In genomic region chr11:94469136-94470064, GRCm38 (mm10) we compare ENCODE assay signal across 8 mouse cellular contexts. TPM values are rescaled to one million over a fixed set of nuclear protein-coding genes. Genes with fewer than 3 reads are reported as not detected.
DNase-seq lines count a peak whose midpoint lies in the region; ATAC-seq and TF ChIP-seq lines count a peak whose summit lies in the region.

No protein-coding gene starts in this region.

- TF ChIP-seq CTCF in gastrocnemius, adult 2 months (IDR thresholded peaks at IDR 0.05), result no peak
- 0 out of 4 replicates have a peak, but pooled peaks of 1 of the 2 experiments have one; percentile 2 for TF ChIP-seq CTCF in CH12.LX (conservative IDR thresholded peaks at IDR 0.05 in 1 of 2, IDR thresholded peaks at IDR 0.05 in 1 of 2; ENCODE audit: low read depth in 2 of 2, low read length in 2 of 2)

- dilution Hi-C loops in CH12.LX (cut with MboI; ENCODE audit: extremely low pct_ligation_motif_present, extremely low pct_unique_long_range_greater_than_20kb, low sequenced_read_pairs), result no loop called here

- 12% methylated on average over 8 of the region's 9 CpGs for WGBS in forebrain, embryonic 12.5 days
- 14% methylated on average over 8 of the region's 9 CpGs for WGBS in limb, embryonic 14.5 days

- in situ Hi-C loops in CH12.LX (cut with MboI; ENCODE audit: low pct_ligation_motif_present, low pct_unique_long_range_greater_than_20kb, low sequenced_read_pairs), result no loop called here

- H3K9ac ChIP-seq in CH12.LX (ENCODE audit: insufficient read depth, low read depth), result no peak overlapping the region
- peak overlapping the region; percentile 36; the same call in 1 of the 2 replicates for H3K9ac ChIP-seq in forebrain, embryonic 12.5 days
- peak overlapping the region; percentile 18; the same call in 1 of the 2 replicates for H3K9ac ChIP-seq in limb, embryonic 14.5 days (ENCODE audit: low read depth, low read length, severe bottlenecking)

- no peak overlapping the region for H3K4me3 ChIP-seq in gastrocnemius, adult 2 months
- no peak overlapping the region for H3K4me3 ChIP-seq in CH12.LX (replicated peaks in 1 of 3; ENCODE audit: low read depth in 2 of 3, low read length in 2 of 3, poor library complexity in 1 of 3)
- 0 out of 2 replicates have a peak overlapping the region, but pooled peaks have one; percentile 1 for H3K4me3 ChIP-seq in forebrain, embryonic 12.5 days (replicated peaks)
- peak overlapping the region; percentile 96 for H3K4me3 ChIP-seq in limb, embryonic 14.5 days (replicated peaks; ENCODE audit: low read length)

- H3K27me3 ChIP-seq in CH12.LX (replicated peaks), result peaks cover 33% of the 10 kb centered on the region
- peaks cover 29% of the 10 kb centered on the region for H3K27me3 ChIP-seq in forebrain, embryonic 12.5 days
- no peaks in the 10 kb centered on the region for H3K27me3 ChIP-seq in limb, embryonic 14.5 days (ENCODE audit: control insufficient read depth, insufficient read depth, low read length)

- peak overlapping the region; percentile 3; the same call in 1 of the 2 replicates for H3K4me2 ChIP-seq in CH12.LX (ENCODE audit: insufficient read depth, low read depth, poor library complexity, severe bottlenecking)
- peak overlapping the region; percentile 99 for H3K4me2 ChIP-seq in forebrain, embryonic 12.5 days
- H3K4me2 ChIP-seq in limb, embryonic 14.5 days (replicated peaks; ENCODE audit: low read depth, low read length, severe bottlenecking), result peak overlapping the region; percentile 64

- intact Hi-C loops in gastrocnemius, adult 2 months (cut with DNase I), result no loop called here
- intact Hi-C loops in gastrocnemius, postnatal 36 days (cut with DNase I), result no loop called here

- peak overlapping the region; percentile 58 for H3K27ac ChIP-seq in gastrocnemius, adult 2 months
- H3K27ac ChIP-seq in CH12.LX (ENCODE audit: insufficient read depth, low read depth), result no peak overlapping the region
- peak overlapping the region; percentile 96 for H3K27ac ChIP-seq in forebrain, embryonic 12.5 days
- H3K27ac ChIP-seq in limb, embryonic 14.5 days (replicated peaks; ENCODE audit: low read depth, low read length), result peak overlapping the region; percentile 96

- H3K36me3 ChIP-seq in CH12.LX (replicated peaks in 1 of 2; ENCODE audit: control insufficient read depth in 1 of 2, insufficient read depth in 1 of 2, low read length in 1 of 2), result no peaks in the 10 kb centered on the region
- no peaks in the 10 kb centered on the region for H3K36me3 ChIP-seq in forebrain, embryonic 12.5 days (replicated peaks)
- H3K36me3 ChIP-seq in limb, embryonic 14.5 days (ENCODE audit: control insufficient read depth, insufficient read depth, low read length), result peaks cover 16% of the 10 kb centered on the region; the same call in 1 of the 2 replicates

- peak; percentile 62 for DNase-seq in gastrocnemius, adult 2 months
- DNase-seq in gastrocnemius, postnatal 36 days, result no peak
- DNase-seq in CH12.LX (ENCODE audit: extremely low read depth), result no peak
- peak; percentile 91 for DNase-seq in limb, embryonic 14.5 days (ENCODE audit: low spot score)
- DNase-seq in thymus, postnatal 14 days, result no peak
- no peak for DNase-seq in T-cell, adult 2 months (ENCODE audit: low spot score)
- no peak for DNase-seq in thymus, postnatal 10 days (ENCODE audit: low spot score in 2 of 2)

- ATAC-seq in forebrain, embryonic 12.5 days (ENCODE audit: low FRiP score), result peak; percentile 2; the same call in 1 of the 2 replicates
- ATAC-seq in limb, embryonic 14.5 days (ENCODE audit: low FRiP score, low read depth), result peak; percentile 1; the same call in 1 of the 2 replicates

- no peak for TF ChIP-seq POLR2A in CH12.LX (IDR thresholded peaks at IDR 0.05; ENCODE audit: low read depth, low read length)
- no peak for TF ChIP-seq POLR2A in limb, embryonic 14.5 days (IDR thresholded peaks at IDR 0.05; ENCODE audit: borderline replicate concordance, extremely low read depth, insufficient read depth, insufficient read length)

- H3K79me2 ChIP-seq in CH12.LX (replicated peaks; ENCODE audit: control insufficient read depth, extremely low read depth, insufficient read depth, poor library complexity, severe bottlenecking), result no peaks in the 10 kb centered on the region

- H3K4me1 ChIP-seq in CH12.LX (ENCODE audit: control insufficient read depth in 1 of 2, insufficient read depth in 2 of 2), result peaks cover 12 to 61% of the 10 kb centered on the region in 2 experiments
- peaks cover 86% of the 10 kb centered on the region for H3K4me1 ChIP-seq in forebrain, embryonic 12.5 days
- H3K4me1 ChIP-seq in limb, embryonic 14.5 days (ENCODE audit: control insufficient read depth, insufficient read depth, low read length), result peaks cover 52% of the 10 kb centered on the region

- H3K9me3 ChIP-seq in CH12.LX (replicated peaks; ENCODE audit: low read length), result no peaks in the 10 kb centered on the region
- H3K9me3 ChIP-seq in forebrain, embryonic 12.5 days, result no peaks in the 10 kb centered on the region
- no peaks in the 10 kb centered on the region for H3K9me3 ChIP-seq in limb, embryonic 14.5 days (ENCODE audit: control insufficient read depth, low read length)

- no peak for TF ChIP-seq EP300 in CH12.LX (IDR thresholded peaks at IDR 0.05; ENCODE audit: low read length)

- TF ChIP-seq RAD21 in CH12.LX (IDR thresholded peaks at IDR 0.05; ENCODE audit: low read depth, low read length), result no peak

TF ChIP-seq in CH12.LX, 34 proteins besides CTCF, POLR2A, EP300 and RAD21:
- TF ChIP-seq KAT2A (IDR thresholded peaks at IDR 0.05; ENCODE audit: insufficient replicate concordance, low read length), result no peak
- peak; percentile 14; the same call in 1 of the 2 replicates for TF ChIP-seq ZNF384 (IDR thresholded peaks at IDR 0.05; ENCODE audit: low read depth, low read length)
- 0 out of 2 replicates have a peak, but pooled peaks have one; percentile 6 for TF ChIP-seq ETS1 (conservative IDR thresholded peaks at IDR 0.05; ENCODE audit: low read depth, low read length)
- no peak for TF ChIP-seq ZC3H11A (IDR thresholded peaks at IDR 0.05; ENCODE audit: low read depth, low read length)
- no peak for TF ChIP-seq MAX (IDR thresholded peaks at IDR 0.05; ENCODE audit: low read length)
- TF ChIP-seq MAZ (IDR thresholded peaks at IDR 0.05; ENCODE audit: low read depth, low read length), result 0 out of 2 replicates have a peak, but pooled peaks have one; percentile 45
- TF ChIP-seq JUND (conservative IDR thresholded peaks at IDR 0.05; ENCODE audit: low read depth, low read length), result no peak

RNA-seq across cellular contexts. Expression of gene Cacna1g, which starts 4.6 kb away (rescaled TPM):
- 1 to 10 TPM; 1.2 to 3.0 TPM for total RNA-seq in gastrocnemius, adult 2 months (2021)
- total RNA-seq in gastrocnemius, postnatal 36 days (2021), result 1 to 10 TPM; 2.0 to 3.0 TPM
- total RNA-seq in CH12.LX (2012; rRNA removed) (0.59 and 1.7 TPM in 2 replicates), CH12.LX (2014; rRNA removed) (0.97 and 2.4 TPM in 2 replicates)
- 3.7 and 4.1 TPM in 2 replicates for polyA plus RNA-seq in CH12.LX (2012; ENCODE audit: insufficient read length, low read depth)
- polyA plus RNA-seq in forebrain, embryonic 12.5 days (2016; fragmentation: Nextera tagmentation; extraction: Ambion mirVana), result 9.6 and 12.1 TPM in 2 replicates
- polyA plus RNA-seq in limb, embryonic 14.5 days (2012; rRNA removed), result 449 and 693 TPM in 2 replicates
- 49.0 and 59.3 TPM in 2 replicates for polyA plus RNA-seq in limb, embryonic 14.5 days (2014; fragmentation: Nextera tagmentation; extraction: Ambion mirVana)

RNA-seq across cellular contexts. Expression of gene Spata20, which starts 16.6 kb away (rescaled TPM):
- total RNA-seq in gastrocnemius, adult 2 months (2021), result not detected
- not detected for total RNA-seq in gastrocnemius, postnatal 36 days (2021)
- total RNA-seq in CH12.LX (2012; rRNA removed) (not detected in 2 replicates), CH12.LX (2014; rRNA removed) (not detected in 2 replicates)
- not detected in 2 replicates for polyA plus RNA-seq in CH12.LX (2012; ENCODE audit: insufficient read length, low read depth)
- polyA plus RNA-seq in forebrain, embryonic 12.5 days (2016; fragmentation: Nextera tagmentation; extraction: Ambion mirVana), result 0.19 and 0.26 TPM in 2 replicates
- polyA plus RNA-seq in limb, embryonic 14.5 days (2012; rRNA removed), result 0.16 and 0.29 TPM in 2 replicates
- 0.14 and 0.33 TPM in 2 replicates for polyA plus RNA-seq in limb, embryonic 14.5 days (2014; fragmentation: Nextera tagmentation; extraction: Ambion mirVana)

RNA-seq across cellular contexts. Expression of gene Epn3, which starts 30.4 kb away (rescaled TPM):
- total RNA-seq in gastrocnemius, adult 2 months (2021), result under 1 TPM in 1 of 2 experiments, not detected in 1; 0.05 TPM
- under 1 TPM; 0.12 to 0.31 TPM for total RNA-seq in gastrocnemius, postnatal 36 days (2021)
- total RNA-seq in CH12.LX (2012; rRNA removed) (0.04 TPM in 1 of 2 replicates, not detected in the other), CH12.LX (2014; rRNA removed) (0.05 TPM in 1 of 2 replicates, not detected in the other)
- 0.11 and 0.19 TPM in 2 replicates for polyA plus RNA-seq in CH12.LX (2012; ENCODE audit: insufficient read length, low read depth)
- 0.52 and 0.97 TPM in 2 replicates for polyA plus RNA-seq in forebrain, embryonic 12.5 days (2016; fragmentation: Nextera tagmentation; extraction: Ambion mirVana)
- 3.0 and 3.6 TPM in 2 replicates for polyA plus RNA-seq in limb, embryonic 14.5 days (2012; rRNA removed)
- polyA plus RNA-seq in limb, embryonic 14.5 days (2014; fragmentation: Nextera tagmentation; extraction: Ambion mirVana), result 3.5 and 4.3 TPM in 2 replicates

RNA-seq across cellular contexts. Expression of gene Mycbpap, which starts 52.1 kb away (rescaled TPM):
- total RNA-seq in gastrocnemius, adult 2 months (2021), result not detected
- total RNA-seq in gastrocnemius, postnatal 36 days (2021), result not detected
- total RNA-seq in CH12.LX (2012; rRNA removed) (1.3 and 3.1 TPM in 2 replicates), CH12.LX (2014; rRNA removed) (0.08 and 0.43 TPM in 2 replicates)
- 0.98 and 1.1 TPM in 2 replicates for polyA plus RNA-seq in CH12.LX (2012; ENCODE audit: insufficient read length, low read depth)
- 3.7 and 3.8 TPM in 2 replicates for polyA plus RNA-seq in forebrain, embryonic 12.5 days (2016; fragmentation: Nextera tagmentation; extraction: Ambion mirVana)
- polyA plus RNA-seq in limb, embryonic 14.5 days (2012; rRNA removed), result 2.5 and 2.6 TPM in 2 replicates
- 1.2 and 1.5 TPM in 2 replicates for polyA plus RNA-seq in limb, embryonic 14.5 days (2014; fragmentation: Nextera tagmentation; extraction: Ambion mirVana)

Comparison
In these comparisons a context has a peak if more than half of its experiments do, and no peak if none do; other contexts are left out.
1. DNase-seq: peak in gastrocnemius, adult 2 months (single experiment) and limb, embryonic 14.5 days (single experiment); none in gastrocnemius, postnatal 36 days (0 of 2), CH12.LX (single experiment), thymus, postnatal 14 days (single experiment), T-cell, adult 2 months (single experiment) and thymus, postnatal 10 days (0 of 2).
2. H3K4me3 ChIP-seq: peak in forebrain, embryonic 12.5 days (single experiment) and limb, embryonic 14.5 days (single experiment); none in gastrocnemius, adult 2 months (single experiment) and CH12.LX (0 of 3).
3. H3K4me2 ChIP-seq: peak in every context shown above with its lines; median percentile 99 in forebrain, embryonic 12.5 days; 64 in limb, embryonic 14.5 days; 3 in CH12.LX.